Mouse (Mus musculus) MEL (cell line): ENCODE results near the gene Lce3a. TPM values are rescaled to one million over a fixed set of nuclear protein-coding genes. Genes with fewer than 3 reads are reported as not detected.

Experiments
- polyA plus RNA-seq, 2 experiments: library from polyadenylated mRNA; stranded (reverse) in 1 of 2; unstranded in 1 of 2; fragments of >175 nt in 1 of 2; fragments of >200 nt in 1 of 2; gene quantifications; 2 replicates each; pipeline versions ENCODE4 v1.2.1 to v1.2.4; 2012; ENCODE audit warnings: low replicate concordance in 2 of 2, low read depth in 1 of 2; ENCODE audit not compliant: insufficient read length in 2 of 2, insufficient read depth in 1 of 2, missing spikeins in 1 of 2
- total RNA-seq: library from RNA; depleted of rRNA; stranded (reverse); fragments of 300-350 nt; gene quantifications from 2 replicates; pipeline ENCODE4 v1.2.3, GENCODE M21; 2012; rRNA removed

Lce3a gene
- total and polyA plus RNA-seq, 3 experiments: not detected

Other genes starting within 250 kb of the Lce3a start
- not detected in 2 replicates for gene Lce1c, start 247.0 kb downstream of the Lce3a start, total RNA-seq
- not detected for gene Lce1c, start 247.0 kb downstream of the Lce3a start, polyA plus RNA-seq
- gene Lce1d, start 239.0 kb downstream of the Lce3a start, total RNA-seq: not detected in 2 replicates
- gene Lce1d, start 239.0 kb downstream of the Lce3a start, polyA plus RNA-seq: not detected
- gene Lce1e, start 217.2 kb downstream of the Lce3a start, total RNA-seq: not detected in 2 replicates
- gene Lce1e, start 217.2 kb downstream of the Lce3a start, polyA plus RNA-seq: not detected
- gene Lce1f, start 205.9 kb downstream of the Lce3a start, total RNA-seq: not detected in 2 replicates
- not detected for gene Lce1f, start 205.9 kb downstream of the Lce3a start, polyA plus RNA-seq
- gene Gm38119, start 187.1 kb downstream of the Lce3a start, total RNA-seq: not detected in 2 replicates
- not detected for gene Gm38119, start 187.1 kb downstream of the Lce3a start, polyA plus RNA-seq
- not detected in 2 replicates for gene Lce1g, start 173.9 kb downstream of the Lce3a start, total RNA-seq
- not detected for gene Lce1g, start 173.9 kb downstream of the Lce3a start, polyA plus RNA-seq
- gene Lce1h, start 161.2 kb downstream of the Lce3a start, total RNA-seq: not detected in 2 replicates
- not detected for gene Lce1h, start 161.2 kb downstream of the Lce3a start, polyA plus RNA-seq
- not detected in 2 replicates for gene Lce1i, start 147.3 kb downstream of the Lce3a start, total RNA-seq
- gene Lce1i, start 147.3 kb downstream of the Lce3a start, polyA plus RNA-seq: not detected
- not detected in 2 replicates for gene Lce1j, start 135.7 kb downstream of the Lce3a start, total RNA-seq
- not detected for gene Lce1j, start 135.7 kb downstream of the Lce3a start, polyA plus RNA-seq
- gene Lce1k, start 118.3 kb downstream of the Lce3a start, total RNA-seq: not detected in 2 replicates
- gene Lce1k, start 118.3 kb downstream of the Lce3a start, polyA plus RNA-seq: not detected
- gene Kprp, start 99.0 kb downstream of the Lce3a start, total RNA-seq: not detected in 2 replicates
- not detected for gene Kprp, start 99.0 kb downstream of the Lce3a start, polyA plus RNA-seq
- not detected in 2 replicates for gene Lce1l, start 74.9 kb downstream of the Lce3a start, total RNA-seq
- not detected for gene Lce1l, start 74.9 kb downstream of the Lce3a start, polyA plus RNA-seq
- gene 2310050C09Rik, start 56.0 kb downstream of the Lce3a start, total RNA-seq: not detected in 2 replicates
- gene 2310050C09Rik, start 56.0 kb downstream of the Lce3a start, polyA plus RNA-seq: not detected
- gene Lce3b, start 6.7 kb upstream of the Lce3a start, total RNA-seq: not detected in 2 replicates
- gene Lce3b, start 6.7 kb upstream of the Lce3a start, polyA plus RNA-seq: not detected
- gene Lce3c, start 18.3 kb upstream of the Lce3a start, total RNA-seq: not detected in 2 replicates
- not detected for gene Lce3c, start 18.3 kb upstream of the Lce3a start, polyA plus RNA-seq
- not detected in 2 replicates for gene Lce3d, start 31.2 kb upstream of the Lce3a start, total RNA-seq
- not detected for gene Lce3d, start 31.2 kb upstream of the Lce3a start, polyA plus RNA-seq
- gene Lce3e, start 40.8 kb upstream of the Lce3a start, total RNA-seq: not detected in 2 replicates
- not detected for gene Lce3e, start 40.8 kb upstream of the Lce3a start, polyA plus RNA-seq
- gene Lce3f, start 66.0 kb upstream of the Lce3a start, total RNA-seq: not detected in 2 replicates
- not detected for gene Lce3f, start 66.0 kb upstream of the Lce3a start, polyA plus RNA-seq
- gene Crct1, start 89.5 kb upstream of the Lce3a start, total RNA-seq: not detected in 2 replicates
- not detected for gene Crct1, start 89.5 kb upstream of the Lce3a start, polyA plus RNA-seq
- not detected in 2 replicates for gene Lce1m, start 92.8 kb upstream of the Lce3a start, total RNA-seq
- gene Lce1m, start 92.8 kb upstream of the Lce3a start, polyA plus RNA-seq: not detected
- not detected in 2 replicates for gene Gm4858, start 142.6 kb upstream of the Lce3a start, total RNA-seq
- not detected for gene Gm4858, start 142.6 kb upstream of the Lce3a start, polyA plus RNA-seq
- not detected in 2 replicates for gene Crnn, start 218.6 kb upstream of the Lce3a start, total RNA-seq
- gene Crnn, start 218.6 kb upstream of the Lce3a start, polyA plus RNA-seq: not detected